Comparison of ENCODE assay signal across 19 mouse cellular contexts in the genomic region with DNA sequence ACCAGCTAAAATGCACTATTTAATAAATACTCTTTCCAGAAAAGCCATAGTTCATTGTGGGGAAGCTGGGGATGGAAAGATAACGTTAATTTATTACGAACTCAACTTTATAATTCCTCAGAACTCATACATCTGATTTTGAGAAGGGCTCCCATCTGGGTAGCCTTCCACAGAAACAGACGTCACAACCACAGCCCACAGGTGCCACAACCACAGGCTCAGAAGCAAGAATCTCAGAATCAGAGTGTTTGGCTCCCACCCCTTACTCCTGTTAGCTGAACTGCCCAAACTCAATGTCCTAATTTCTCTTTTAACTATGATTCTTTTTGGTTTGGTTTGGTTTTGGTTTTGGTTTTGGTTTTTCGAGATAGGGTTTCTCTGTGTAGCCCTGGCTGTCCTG.
"Had no signal": no experiment of that assay in that cellular context is flagged by ENCODE, and none has a peak within 500 bp of the region (broad histone marks: within the 10 kb centered on the region; RNA-seq: fewer than 3 reads in every experiment).

No protein-coding gene starts in this region.

- H3K4me2 ChIP-seq: lung, embryonic 14.5 days; midbrain, embryonic 11.5 days; neural tube, embryonic 13.5 days; neural tube, embryonic 15.5 days had no signal

- H3K27me3 ChIP-seq: megakaryocyte, embryonic 14.5 days; neural tube, embryonic 13.5 days; neural tube, embryonic 15.5 days had no signal

- H3K4me1 ChIP-seq: megakaryocyte, embryonic 14.5 days; neural tube, embryonic 13.5 days; neural tube, embryonic 15.5 days had no signal

- H3K4me3 ChIP-seq: megakaryocyte, embryonic 14.5 days; myocyte; neural tube, embryonic 13.5 days; neural tube, embryonic 15.5 days had no signal

- ATAC-seq: midbrain, embryonic 16.5 days had no signal

- H3K9ac ChIP-seq: lung, embryonic 14.5 days; neural tube, embryonic 13.5 days; neural tube, embryonic 15.5 days had no signal

- H3K9me3 ChIP-seq: neural tube, embryonic 13.5 days; neural tube, embryonic 15.5 days had no signal

- H3K36me3 ChIP-seq: neural tube, embryonic 13.5 days; neural tube, embryonic 15.5 days had no signal

- H3K27ac ChIP-seq: macrophage; neural tube, embryonic 13.5 days; neural tube, embryonic 15.5 days had no signal

- DNase-seq: lung, adult 18-20 months; lung, embryonic 14.5 days; lung, postnatal 10 days; midbrain, embryonic 14.5 days; retina, postnatal 1 day; right cerebral cortex, adult 18-20 months; right cerebral cortex, postnatal 25 days; right cerebral cortex, postnatal 4 days; spleen, adult 18-20 months; thymus, adult 18-20 months; thymus, postnatal 14 days; thymus, postnatal 36 days had no signal
